Mouse (Mus musculus) fibroblast of lung, adult 2 months (primary cell): ENCODE data around the gene S100a11.
"Not testable (repeated sequence)": the region's sequence is repeated elsewhere in the genome, so short reads cannot be mapped to it uniquely, and the experiment has no call there.

ENCODE experiments used
- DNase-seq: peaks from one replicate; pipeline ENCODE4 v3.0.0-alpha.2; 2011; ENCODE audit warnings: low read depth

The S100a11 gene

DNA sequence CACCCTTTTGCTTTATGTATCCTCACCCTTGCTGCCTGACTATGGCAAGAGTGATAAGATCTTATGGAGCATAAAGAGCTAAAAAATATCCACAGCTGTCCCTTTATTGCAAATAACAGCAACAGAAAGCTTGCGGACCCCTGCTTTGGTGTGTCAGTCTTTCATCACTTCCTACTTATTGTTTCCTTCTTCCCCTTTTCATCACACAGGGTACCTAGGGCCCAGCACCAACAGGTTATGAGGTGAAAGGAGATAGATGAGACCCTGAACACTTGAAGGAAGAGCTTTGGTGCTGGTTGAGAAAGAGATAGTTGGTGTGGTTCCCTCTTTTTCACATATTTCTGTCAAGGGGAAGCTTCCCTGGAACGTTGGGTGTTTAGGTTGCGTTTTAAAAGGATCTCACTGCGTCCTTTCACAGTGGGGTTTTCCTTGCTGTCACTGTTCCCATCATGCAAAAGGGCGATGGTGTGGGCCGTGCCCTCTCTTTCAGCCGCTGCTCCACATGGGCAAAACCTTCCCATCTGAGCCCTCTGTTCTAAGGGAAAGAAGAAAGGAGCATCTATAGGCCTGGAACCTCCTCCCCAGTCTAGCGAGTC, 1.3 kb downstream of the S100a11 start:
- DNase-seq: no peak

DNA sequence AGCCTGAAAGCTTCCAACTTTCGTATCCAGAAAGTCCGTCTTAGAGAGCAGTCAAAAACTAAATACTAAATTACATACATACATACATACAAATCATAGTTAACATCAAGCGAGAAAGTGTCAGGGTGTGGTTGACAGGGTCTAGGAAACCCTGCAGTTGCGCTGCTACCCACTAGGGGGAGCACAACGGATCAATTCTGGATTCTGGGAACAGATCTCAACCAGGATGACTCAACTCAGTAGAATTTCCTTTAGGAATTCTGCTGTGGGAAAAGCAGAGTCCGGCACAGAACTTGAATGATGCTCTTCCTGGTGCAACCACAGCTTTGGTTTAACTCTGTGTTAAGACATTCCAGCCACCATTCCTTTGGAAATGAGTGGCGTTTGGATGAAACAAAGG, 2.3 kb downstream of the S100a11 start:
- DNase-seq: peak; percentile 87

- no peak for DNase-seq
Observed at GRCm38 (mm10) chr3:93527300-93527699, 7.0 kb downstream of the S100a11 start.

DNA sequence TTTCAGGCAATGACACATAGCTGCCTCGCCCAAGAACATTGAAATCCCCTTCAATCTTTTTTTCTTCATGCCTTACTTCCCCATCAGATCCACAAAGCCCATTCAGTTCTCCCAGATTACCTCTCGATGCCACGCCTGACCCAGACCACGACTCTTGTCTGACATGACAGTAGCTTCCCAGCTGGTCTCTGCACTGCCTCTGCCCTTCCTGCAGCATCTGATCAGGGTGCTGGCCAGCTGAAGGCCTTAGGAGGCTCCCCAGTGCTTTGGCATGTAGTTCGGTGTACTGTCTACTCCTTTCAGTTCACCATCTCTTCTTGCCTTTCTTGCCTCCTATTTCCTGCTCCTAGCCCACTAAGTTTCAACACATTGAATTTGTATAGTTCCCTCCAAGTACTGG, 8.5 kb downstream of the S100a11 start:
- no peak for DNase-seq

GRCm38 (mm10) chr3:93537068-93537576, 16.8 kb downstream of the S100a11 start:
- DNase-seq: peak; percentile 83

DNA sequence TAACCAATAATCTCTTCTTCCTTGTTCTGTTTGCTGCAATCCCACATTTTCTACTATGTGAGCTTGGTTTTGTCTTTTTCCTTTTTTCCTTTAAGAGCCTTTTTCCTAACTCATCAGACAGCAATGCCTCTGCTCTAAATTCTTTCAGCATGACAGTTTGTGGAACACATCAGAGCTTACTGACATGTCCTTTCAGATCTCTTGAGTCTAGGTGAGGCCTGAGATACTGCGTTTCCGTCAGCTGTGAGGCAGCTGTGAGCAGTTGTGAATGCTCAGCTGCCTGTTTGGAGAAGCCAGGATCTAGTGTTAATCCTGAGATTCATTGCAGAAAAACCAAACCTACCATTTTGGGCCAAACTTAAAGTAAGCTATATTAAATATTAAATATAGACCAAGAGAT, 18.2 kb downstream of the S100a11 start:
- no peak for DNase-seq

DNA sequence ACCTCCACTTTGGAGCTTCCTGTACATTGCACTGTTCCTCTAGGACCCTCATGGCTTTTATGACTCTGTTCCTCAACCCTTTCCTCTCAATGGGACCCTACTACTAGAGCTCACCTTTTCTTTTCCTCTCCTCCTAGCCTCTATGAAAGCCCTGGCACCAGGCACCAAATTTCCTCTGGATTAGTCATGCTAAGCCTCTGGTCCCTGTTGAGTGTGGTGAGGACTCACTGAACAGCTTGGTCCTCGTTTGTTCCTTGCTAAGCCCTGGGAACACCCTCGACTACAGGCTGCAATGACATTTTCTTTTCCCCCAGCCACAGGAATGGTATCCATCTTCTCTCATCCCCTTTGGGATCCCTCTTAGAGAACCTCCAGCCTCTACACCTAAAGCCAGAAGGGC, 21.2 kb downstream of the S100a11 start:
- DNase-seq: no peak

GRCm38 (mm10) chr3:93544170-93544569, 23.9 kb downstream of the S100a11 start:
- DNase-seq: not testable (repeated sequence)

- no peak for DNase-seq
Observed at GRCm38 (mm10) chr3:93547099-93547648, 26.9 kb downstream of the S100a11 start.

- DNase-seq: no peak
Observed at GRCm38 (mm10) chr3:93547749-93548540, 27.7 kb downstream of the S100a11 start.

GRCm38 (mm10) chr3:93548541-93549266, 28.4 kb downstream of the S100a11 start:
- DNase-seq: no peak

GRCm38 (mm10) chr3:93549986-93550385, 29.7 kb downstream of the S100a11 start:
- DNase-seq: no peak

DNA sequence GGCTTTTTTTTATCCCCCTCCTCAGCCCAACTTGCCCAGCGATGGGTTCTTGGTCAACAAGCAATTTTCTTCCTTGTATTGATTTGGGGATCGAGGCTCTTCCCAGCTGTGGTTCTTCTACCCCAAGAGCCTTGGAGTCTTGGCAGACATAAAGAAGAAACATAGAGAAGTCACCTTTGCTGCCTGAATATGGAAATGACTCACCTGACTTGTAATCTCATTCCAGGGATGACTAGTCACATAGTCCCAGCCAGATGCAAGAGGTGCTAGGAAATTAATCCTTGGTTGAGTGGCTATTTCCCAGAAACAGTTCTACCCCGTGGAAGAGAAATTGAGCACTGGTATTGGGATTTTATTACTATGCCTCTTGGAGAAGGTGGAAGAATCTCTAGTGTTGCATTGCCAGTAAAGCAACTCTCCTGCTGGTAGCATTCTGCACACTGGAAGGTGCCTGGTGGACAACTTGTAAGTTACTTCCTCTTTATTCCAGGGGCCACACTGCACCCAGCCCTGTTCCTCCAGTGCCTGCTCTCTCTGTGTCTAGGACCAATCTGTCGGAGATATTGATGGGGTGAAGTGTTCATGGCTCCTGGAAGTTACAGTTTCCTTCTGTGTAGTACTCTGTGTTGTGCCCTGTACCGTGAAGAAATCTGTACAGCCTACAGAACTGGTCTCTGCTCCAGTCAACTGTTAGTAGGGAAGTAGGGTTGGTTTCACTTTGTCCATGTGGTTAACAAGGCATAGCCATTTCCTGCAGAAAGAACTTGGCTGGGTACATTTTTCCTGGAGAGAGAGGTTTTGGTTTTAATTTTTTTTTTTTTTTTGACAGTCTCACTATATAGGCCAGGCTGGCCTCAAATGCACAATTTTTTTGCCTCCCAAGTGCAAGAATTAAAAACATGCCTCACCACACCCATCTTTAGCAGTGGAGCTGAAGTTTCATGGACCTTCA, 31.9 kb downstream of the S100a11 start:
- no peak for DNase-seq

DNA sequence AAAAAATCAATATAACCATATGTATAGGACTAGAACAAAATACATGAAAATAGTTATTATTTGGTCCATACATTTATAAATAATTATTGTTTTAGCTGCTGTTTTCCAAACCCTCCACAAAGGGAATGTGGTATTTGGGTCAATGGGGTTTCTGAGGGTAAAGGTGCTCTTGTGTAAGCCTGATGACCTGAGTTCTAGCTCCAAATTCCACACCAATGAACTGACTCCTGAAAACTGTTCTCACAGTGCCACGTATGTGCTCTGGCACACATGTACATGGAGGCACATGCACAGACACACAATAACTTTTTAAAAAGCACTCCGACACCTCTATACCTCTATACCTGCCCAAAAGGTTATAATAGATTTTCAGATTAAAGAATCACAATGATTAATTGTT, 33.0 kb downstream of the S100a11 start:
- no peak for DNase-seq

GRCm38 (mm10) chr3:93553765-93554378, 33.6 kb downstream of the S100a11 start:
- DNase-seq: no peak

GRCm38 (mm10) chr3:93554379-93554980, 34.2 kb downstream of the S100a11 start:
- no peak for DNase-seq

GRCm38 (mm10) chr3:93554981-93555877, 34.9 kb downstream of the S100a11 start, which contains the start of gene S100a10:
Gene S100a10, plus strand, starts transcription at chr3:93555080.
- DNase-seq: no peak

DNA sequence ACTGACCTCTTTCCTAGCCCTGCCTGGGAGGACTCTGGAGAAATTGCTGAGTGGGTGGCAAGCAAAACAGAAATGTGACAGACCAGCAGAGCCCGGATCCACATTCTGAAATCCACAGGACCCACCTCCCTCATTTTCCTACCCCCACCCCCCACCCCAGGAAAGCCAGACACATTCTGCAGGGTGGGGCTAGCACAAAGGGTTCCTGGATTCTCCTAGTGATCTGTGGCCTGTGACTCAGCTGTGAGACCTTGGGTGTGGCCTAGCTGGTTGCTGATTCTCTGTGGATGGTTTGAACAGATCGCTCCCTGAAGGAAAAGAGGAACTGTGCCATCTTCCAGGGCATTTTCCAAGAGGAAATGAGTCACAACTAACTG, 35.6 kb downstream of the S100a11 start:
- no peak for DNase-seq

DNA sequence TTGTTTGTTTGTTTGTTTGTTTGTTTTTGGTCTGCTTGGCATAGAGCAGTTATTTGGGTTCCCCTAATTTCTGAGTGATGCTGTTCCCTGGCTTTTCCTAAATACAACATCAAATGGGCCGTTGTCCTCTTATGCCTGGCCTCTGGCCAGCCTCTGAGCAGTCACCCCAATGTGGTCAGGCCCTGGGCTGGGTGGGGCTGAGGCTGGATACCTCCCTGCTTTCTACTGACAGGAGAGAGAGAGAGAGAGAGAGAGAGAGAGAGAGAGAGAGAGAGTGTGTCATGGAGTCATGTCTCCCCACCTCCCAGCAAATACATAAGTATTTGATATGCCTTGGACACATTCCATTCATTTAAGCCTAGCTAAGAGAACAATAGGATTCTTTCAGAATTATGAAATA, 36.3 kb downstream of the S100a11 start:
- no peak for DNase-seq
